Mouse (Mus musculus) limb, embryonic 14.5 days (tissue): Measurements from ENCODE around the gene Acsm3. TPM values are rescaled to one million over a fixed set of nuclear protein-coding genes. Genes with fewer than 3 reads are reported as not detected.
"Not testable (repeated sequence)": the region's sequence is repeated elsewhere in the genome, so short reads cannot be mapped to it uniquely, and the experiment has no call there.

Source experiments
- ATAC-seq: fragments of 200-750 bp; cut with Nextera tagmentation; 2 replicates; pipeline ENCODE4 v1.8.0; 2017; ENCODE audit warnings: low read depth, moderate number of reproducible peaks, moderate TSS enrichment; ENCODE audit not compliant: low FRiP score
- DNase-seq: peaks from one replicate; pipeline ENCODE4 v3.0.0-alpha.2; 2015; ENCODE audit warnings: low spot score
- H3K27ac ChIP-seq: fragments of 300-500 bp; sonication (generic); replicated peaks from 2 replicates; pipeline ENCODE4 v1.5.1; 2014; ENCODE audit warnings: low read depth, mild to moderate bottlenecking, low read length, moderate library complexity, mixed read lengths
- H3K27me3 ChIP-seq: fragments of 300-500 bp; sonication (generic); 2 replicates; pipeline ENCODE4 v1.6.1; 2014; ENCODE audit warnings: low read length, mixed read lengths; ENCODE audit not compliant: control insufficient read depth, insufficient read depth
- H3K36me3 ChIP-seq: fragments of 300-500 bp; sonication (generic); 2 replicates; pipeline ENCODE4 v1.6.1; 2014; ENCODE audit warnings: mild to moderate bottlenecking, low read length, moderate library complexity, mixed read lengths; ENCODE audit not compliant: control insufficient read depth, insufficient read depth
- H3K4me1 ChIP-seq: fragments of 300-500 bp; sonication (generic); 2 replicates; pipeline ENCODE4 v1.6.1; 2014; ENCODE audit warnings: antibody characterized with exemption, low read length, mixed read lengths; ENCODE audit not compliant: control insufficient read depth, insufficient read depth
- H3K4me2 ChIP-seq: fragments of 300-500 bp; sonication (generic); replicated peaks from 2 replicates; pipeline ENCODE4 v1.6.1; 2014; ENCODE audit warnings: low read depth, mild to moderate bottlenecking, low read length, moderate library complexity; ENCODE audit not compliant: severe bottlenecking
- H3K4me3 ChIP-seq: fragments of 300-500 bp; sonication (generic); replicated peaks from 2 replicates; pipeline ENCODE4 v1.5.1; 2014; ENCODE audit warnings: low read length
- H3K9ac ChIP-seq: fragments of 300-500 bp; sonication (generic); 2 replicates; pipeline ENCODE4 v1.6.1; 2014; ENCODE audit warnings: mild to moderate bottlenecking, low read depth, low read length, moderate library complexity; ENCODE audit not compliant: severe bottlenecking
- H3K9me3 ChIP-seq: fragments of 300-500 bp; sonication (generic); 2 replicates; pipeline ENCODE4 v1.6.1; 2016; ENCODE audit warnings: low read length; ENCODE audit not compliant: control insufficient read depth
- POLR2A ChIP-seq: fragments of 200-500 bp; IDR thresholded peaks from 2 replicates; pipeline ENCODE4 v1.8.0; 2012; ENCODE audit warnings: inconsistent platforms, mild to moderate bottlenecking, moderate library complexity, borderline replicate concordance; ENCODE audit not compliant: insufficient read depth, insufficient read length; ENCODE audit errors: extremely low read depth
- WGBS: fragments of 180-500 bp; shearing (Covaris S2); extraction: QIAGEN DNeasy Blood & Tissue Kit; methylation state at CpG from one replicate; pipeline ENCODE4 v1.1.7; 2014; 5-methylcytosine and 5-hydroxymethylcytosine counted together
- polyA plus RNA-seq, 2 experiments: library from polyadenylated mRNA; depleted of rRNA in 1 of 2; stranded (reverse) in 1 of 2; unstranded in 1 of 2; fragments of >200 nt; fragmentation: Nextera tagmentation in 1 of 2; extraction: Ambion mirVana in 1 of 2; gene quantifications; 2 replicates each; pipeline versions ENCODE4 v1.2.1 to v1.2.3; 2012 to 2014

Gene Acsm3
- polyA plus RNA-seq (2012; rRNA removed) (1.1 and 1.6 TPM in 2 replicates), polyA plus RNA-seq (2014; fragmentation: Nextera tagmentation; extraction: Ambion mirVana) (0.28 and 0.32 TPM in 2 replicates)

- Histone ChIP-seq H3K36me3 (no peaks in the 10 kb centered on the region), H3K4me1 (no peaks in the 10 kb centered on the region), H3K4me3 (no peak within 1 kb of the TSS), H3K27ac (no peak within 1 kb of the TSS), H3K9ac (no peak within 1 kb of the TSS), H3K27me3 (no peaks in the 10 kb centered on the region), H3K4me2 (no peak within 1 kb of the TSS), H3K9me3 (no peaks in the 10 kb centered on the region)
- no peak for TF ChIP-seq POLR2A
- ATAC-seq, result no peak
- 42% methylated on average over 11 of the region's 11 CpGs for WGBS
- DNase-seq, result no peak
These were observed at the start of gene Acsm3 for GRCm38 (mm10) chr7:119760527-119760951. TSS of gene Acsm3 (plus strand) at chr7:119760923.

GRCm38 (mm10) chr7:119714111-119714510, 46.6 kb upstream of the Acsm3 start:
- DNase-seq, result no peak
- Histone ChIP-seq H3K27ac (no peak overlapping the region), H3K4me3 (no peak overlapping the region), H3K4me2 (no peak overlapping the region), H3K4me1 (no peaks in the 10 kb centered on the region), H3K36me3 (peaks cover 34% of the 10 kb centered on the region), H3K9ac (no peak overlapping the region), H3K27me3 (no peaks in the 10 kb centered on the region), H3K9me3 (no peaks in the 10 kb centered on the region)
- 90% methylated on average over 7 of the region's 7 CpGs for WGBS
- no peak for ATAC-seq
- no peak for TF ChIP-seq POLR2A

- peaks cover 31% of the 10 kb centered on the region for H3K36me3 ChIP-seq
- peaks cover 5% of the 10 kb centered on the region for H3K4me1 ChIP-seq
- DNase-seq, result peak; percentile 92
- ATAC-seq, result peak; percentile 93
- peak within 1 kb of the TSS; percentile 85 for H3K4me3 ChIP-seq
- no peaks in the 10 kb centered on the region for H3K9me3 ChIP-seq
- H3K27ac ChIP-seq, result peak within 1 kb of the TSS; percentile 65
- peak within 1 kb of the TSS; percentile 70 for H3K4me2 ChIP-seq
- H3K27me3 ChIP-seq, result no peaks in the 10 kb centered on the region
- 2% methylated on average over 56 of the region's 60 CpGs for WGBS
- 0 out of 2 replicates have a peak, but pooled peaks have one; percentile 34 for TF ChIP-seq POLR2A
- peak within 1 kb of the TSS; percentile 86 for H3K9ac ChIP-seq
These were observed 40.3 kb upstream of the Acsm3 start, which contains the start of gene Thumpd1 for GRCm38 (mm10) chr7:119720253-119720946. TSS of gene Thumpd1 (minus strand) at chr7:119720798.

GRCm38 (mm10) chr7:119720947-119721310, 39.8 kb upstream of the Acsm3 start:
- peak overlapping the region; percentile 85 for H3K4me3 ChIP-seq
- no peaks in the 10 kb centered on the region for H3K9me3 ChIP-seq
- no peak for DNase-seq
- peak overlapping the region; percentile 70 for H3K4me2 ChIP-seq
- peaks cover 26% of the 10 kb centered on the region for H3K36me3 ChIP-seq
- WGBS, result 13% methylated on average over 8 of the region's 8 CpGs
- no peak for TF ChIP-seq POLR2A
- peak overlapping the region; percentile 86 for H3K9ac ChIP-seq
- H3K4me1 ChIP-seq, result peaks cover 5% of the 10 kb centered on the region
- H3K27ac ChIP-seq, result no peak overlapping the region; the same call in 1 of the 2 replicates
- peak; percentile 21; the same call in 1 of the 2 replicates for ATAC-seq
- H3K27me3 ChIP-seq, result no peaks in the 10 kb centered on the region

GRCm38 (mm10) chr7:119727621-119728020, 33.1 kb upstream of the Acsm3 start:
- TF ChIP-seq POLR2A, result no peak

GRCm38 (mm10) chr7:119731262-119731661, 29.5 kb upstream of the Acsm3 start:
- not testable (repeated sequence) for ATAC-seq, H3K27ac ChIP-seq, H3K9ac ChIP-seq, H3K9me3 ChIP-seq, H3K36me3 ChIP-seq, H3K27me3 ChIP-seq, DNase-seq, H3K4me1 ChIP-seq, H3K4me3 ChIP-seq, H3K4me2 ChIP-seq
- WGBS, result 75% methylated on average over 4 of the region's 4 CpGs

More at GRCm38 (mm10) chr7:119727621-119728020, 33.1 kb upstream of the Acsm3 start:
- H3K4me3 ChIP-seq, result no peak overlapping the region
- no peaks in the 10 kb centered on the region for H3K36me3 ChIP-seq
- no peak for DNase-seq
- no peak for ATAC-seq
- no peak overlapping the region for H3K27ac ChIP-seq
- no peaks in the 10 kb centered on the region for H3K27me3 ChIP-seq
- 86% methylated on average over 2 of the region's 2 CpGs for WGBS
- no peak overlapping the region for H3K4me2 ChIP-seq
- H3K9ac ChIP-seq, result no peak overlapping the region
- no peaks in the 10 kb centered on the region for H3K4me1 ChIP-seq
- no peaks in the 10 kb centered on the region for H3K9me3 ChIP-seq
